Mouse (Mus musculus) lung, postnatal 0 days (tissue): ENCODE data around the gene Sbk2. TPM values are rescaled to one million over a fixed set of nuclear protein-coding genes. Genes with fewer than 3 reads are reported as not detected.

Source experiments
- ATAC-seq: fragments of 200-750 bp; cut with Nextera tagmentation; 2 replicates; pipeline ENCODE4 v1.8.0; 2017; ENCODE audit warnings: moderate library complexity
- DNase-seq: peaks from one replicate; pipeline ENCODE4 v3.0.0-alpha.2; 2016; ENCODE audit warnings: low spot score
- H3K27ac ChIP-seq: fragments of 300-500 bp; sonication (generic); 2 replicates; pipeline ENCODE4 v1.5.1; 2014; ENCODE audit warnings: antibody characterized with exemption, mild to moderate bottlenecking, low read length, mixed read lengths
- H3K27me3 ChIP-seq: fragments of 300-500 bp; sonication (generic); replicated peaks from 2 replicates; pipeline ENCODE4 v1.6.1; 2014; ENCODE audit warnings: low read length, mixed read lengths; ENCODE audit not compliant: insufficient read depth
- H3K36me3 ChIP-seq: fragments of 300-500 bp; sonication (generic); 2 replicates; pipeline ENCODE4 v1.6.1; 2014; ENCODE audit warnings: low read length, mixed read lengths; ENCODE audit not compliant: insufficient read depth
- H3K4me1 ChIP-seq: fragments of 300-500 bp; sonication (generic); 2 replicates; pipeline ENCODE4 v1.6.1; 2014; ENCODE audit warnings: antibody characterized with exemption, low read depth, low read length, mixed read lengths; ENCODE audit not compliant: insufficient read depth
- H3K4me2 ChIP-seq: fragments of 300-500 bp; sonication (generic); replicated peaks from 2 replicates; pipeline ENCODE4 v1.6.1; 2014; ENCODE audit warnings: low read depth, mild to moderate bottlenecking, low read length, moderate library complexity, mixed read lengths
- H3K4me3 ChIP-seq: fragments of 300-500 bp; sonication (generic); 2 replicates; pipeline ENCODE4 v1.5.1; 2014; ENCODE audit warnings: low read depth, low read length
- H3K9ac ChIP-seq: fragments of 300-500 bp; sonication (generic); replicated peaks from 2 replicates; pipeline ENCODE4 v1.6.1; 2014; ENCODE audit warnings: low read depth, mild to moderate bottlenecking
- H3K9me3 ChIP-seq: fragments of 300-500 bp; sonication (generic); 2 replicates; pipeline ENCODE4 v1.6.1; 2016; ENCODE audit warnings: low read length, mixed read lengths
- CTCF ChIP-seq: IDR thresholded peaks from 2 replicates; pipeline ENCODE4 v1.5.1; 2016; ENCODE audit warnings: antibody characterized with exemption, mild to moderate bottlenecking
- EP300 ChIP-seq: IDR thresholded peaks from 2 replicates; pipeline ENCODE4 v1.6.1; 2016; ENCODE audit warnings: antibody characterized with exemption, mild to moderate bottlenecking, control low read depth
- WGBS: fragments of 180-500 bp; shearing (Covaris S2); extraction: QIAGEN DNeasy Blood & Tissue Kit; methylation state at CpG from one replicate; pipeline ENCODE4 v1.1.7; 2014; 5-methylcytosine and 5-hydroxymethylcytosine counted together
- polyA plus RNA-seq: library from polyadenylated mRNA; unstranded; fragments of >200 nt; fragmentation: Nextera tagmentation; extraction: Ambion mirVana; gene quantifications from 2 replicates; pipeline ENCODE4 v1.2.1, GENCODE M21; 2015

Sbk2 gene
- polyA plus RNA-seq, 1 experiment from 2014 or later = 0.19 TPM

- Histone ChIP-seq H3K27me3 (no peaks in the 10 kb centered on the region), H3K36me3 (no peaks in the 10 kb centered on the region), H3K4me1 (no peaks in the 10 kb centered on the region), H3K4me3 (no peak overlapping the region), H3K27ac (no peak overlapping the region), H3K9me3 (no peaks in the 10 kb centered on the region), H3K4me2 (peak overlapping the region; percentile 46), H3K9ac (no peak overlapping the region)
- DNase-seq (peak; percentile 95), ATAC-seq (peak; percentile 88)
- WGBS = 14% methylated on average over 15 of the region's 15 CpGs
- TF ChIP-seq CTCF (peak; percentile 99), EP300 (no peak)
These were observed 20.9 kb downstream of the Sbk2 start for GRCm38 (mm10) chr7:4943223-4943815.

- no peaks in the 10 kb centered on the region for H3K9me3 ChIP-seq
- H3K27me3 ChIP-seq = no peaks in the 10 kb centered on the region
- H3K9ac ChIP-seq = no peak overlapping the region
- H3K4me1 ChIP-seq = no peaks in the 10 kb centered on the region
- no peak overlapping the region for H3K27ac ChIP-seq
- TF ChIP-seq CTCF (no peak), EP300 (no peak)
- H3K4me2 ChIP-seq = no peak overlapping the region
- H3K36me3 ChIP-seq = no peaks in the 10 kb centered on the region
- WGBS = 49% methylated on average over 5 of the region's 5 CpGs
- ATAC-seq = no peak
- DNase-seq = no peak
- H3K4me3 ChIP-seq = no peak overlapping the region
These were observed 21.5 kb downstream of the Sbk2 start for GRCm38 (mm10) chr7:4942673-4943072.

GRCm38 (mm10) chr7:4940068-4940479, 24.1 kb downstream of the Sbk2 start:
- DNase-seq (peak; percentile 87), ATAC-seq (peak; percentile 73)
- H3K4me2 ChIP-seq = no peak overlapping the region
- H3K27ac ChIP-seq = no peak overlapping the region
- H3K27me3 ChIP-seq = no peaks in the 10 kb centered on the region
- no peaks in the 10 kb centered on the region for H3K36me3 ChIP-seq
- 16% methylated on average over 9 of the region's 9 CpGs for WGBS
- H3K9me3 ChIP-seq = no peaks in the 10 kb centered on the region
- no peak overlapping the region for H3K4me3 ChIP-seq
- no peak overlapping the region for H3K9ac ChIP-seq
- H3K4me1 ChIP-seq = no peaks in the 10 kb centered on the region
- TF ChIP-seq CTCF (peak; percentile 93), EP300 (no peak)

- Histone ChIP-seq H3K4me1 (no peaks in the 10 kb centered on the region), H3K36me3 (no peaks in the 10 kb centered on the region), H3K9ac (no peak overlapping the region), H3K4me2 (no peak overlapping the region), H3K27ac (no peak overlapping the region), H3K4me3 (no peak overlapping the region), H3K9me3 (0 out of 2 replicates have a peak, but pooled peaks cover 3% of the 10 kb centered on the region), H3K27me3 (no peaks in the 10 kb centered on the region)
- peak; percentile 65 for DNase-seq
- 0 out of 2 replicates have a peak, but pooled peaks have one; percentile 23 for ATAC-seq
- TF ChIP-seq EP300 (no peak), CTCF (peak; percentile 96)
- 33% methylated on average over 2 of the region's 2 CpGs for WGBS
These were observed 25.8 kb downstream of the Sbk2 start for GRCm38 (mm10) chr7:4938456-4938855.

- Histone ChIP-seq H3K4me2 (no peak overlapping the region), H3K36me3 (no peaks in the 10 kb centered on the region), H3K27me3 (no peaks in the 10 kb centered on the region), H3K9ac (no peak overlapping the region), H3K4me3 (no peak overlapping the region), H3K27ac (no peak overlapping the region), H3K9me3 (0 out of 2 replicates have a peak, but pooled peaks cover 3% of the 10 kb centered on the region), H3K4me1 (no peaks in the 10 kb centered on the region)
- WGBS = 63% methylated on average over 10 of the region's 11 CpGs
- ATAC-seq (no peak), DNase-seq (no peak)
- TF ChIP-seq EP300 (no peak), CTCF (no peak)
These were observed 26.8 kb downstream of the Sbk2 start for GRCm38 (mm10) chr7:4937392-4937791.

GRCm38 (mm10) chr7:4936832-4937231, 27.4 kb downstream of the Sbk2 start:
- ATAC-seq = no peak
- no peak for TF ChIP-seq EP300
- no peak for TF ChIP-seq CTCF
- no peak overlapping the region for H3K4me3 ChIP-seq
- H3K36me3 ChIP-seq = no peaks in the 10 kb centered on the region
- H3K27me3 ChIP-seq = no peaks in the 10 kb centered on the region
- H3K9ac ChIP-seq = no peak overlapping the region
- 0 out of 2 replicates have a peak, but pooled peaks cover 3% of the 10 kb centered on the region for H3K9me3 ChIP-seq
- no peaks in the 10 kb centered on the region for H3K4me1 ChIP-seq
- H3K4me2 ChIP-seq = no peak overlapping the region
- WGBS = 65% methylated on average over 10 of the region's 10 CpGs
- no peak for DNase-seq
- no peak overlapping the region for H3K27ac ChIP-seq
